8 mouse cellular contexts compared by ENCODE assay signal in genomic region chr1:92648673-92649072, GRCm38 (mm10). TPM values are rescaled to one million over a fixed set of nuclear protein-coding genes. Genes with fewer than 3 reads are reported as not detected.
DNase-seq lines count a peak whose midpoint lies in the region; ATAC-seq and TF ChIP-seq lines count a peak whose summit lies in the region.

TSS of gene Otos (minus strand) at chr1:92648841.

- peak; percentile 75 for TF ChIP-seq CTCF in cortical plate, adult 2 months (IDR thresholded peaks at IDR 0.05; ENCODE audit: extremely low read depth, insufficient read depth, low read length)
- TF ChIP-seq CTCF in kidney, adult 2 months (conservative IDR thresholded peaks at IDR 0.05; ENCODE audit: insufficient read depth, insufficient read length, low read depth, low read length), result peak; percentile 78

- no peak within 1 kb of the TSS for H3K4me2 ChIP-seq in limb, embryonic 15.5 days
- peak within 1 kb of the TSS; percentile 48 for H3K4me2 ChIP-seq in myocyte (ENCODE audit: low read depth)

- TF ChIP-seq POLR2A in cortical plate, adult 2 months (IDR thresholded peaks at IDR 0.05; ENCODE audit: extremely low read depth, insufficient read depth, low read length), result no peak
- no peak for TF ChIP-seq POLR2A in kidney, adult 2 months (IDR thresholded peaks at IDR 0.05; ENCODE audit: low read depth, low read length)
- TF ChIP-seq POLR2A in myocyte (IDR thresholded peaks at IDR 0.05; ENCODE audit: insufficient read length, low read depth), result no peak

- H3K79me2 ChIP-seq in myocyte (ENCODE audit: control insufficient read depth, insufficient read depth), result no peaks in the 10 kb centered on the region

- 16% methylated on average over 8 of the region's 8 CpGs for whole genome bisulfite sequencing in kidney, adult 2 months
- 25% methylated on average over 8 of the region's 8 CpGs for WGBS in limb, embryonic 15.5 days

- ATAC-seq in limb, embryonic 15.5 days (ENCODE audit: insufficient number of reproducible peaks, low FRiP score, low TSS enrichment, low read depth), result no peak

- no peak within 1 kb of the TSS for H3K27ac ChIP-seq in cortical plate, adult 2 months (ENCODE audit: insufficient read depth, low read length)
- H3K27ac ChIP-seq in kidney, adult 2 months (ENCODE audit: insufficient read depth, low read depth, low read length), result no peak within 1 kb of the TSS
- H3K27ac ChIP-seq in limb, embryonic 15.5 days, result no peak within 1 kb of the TSS

- H3K27me3 ChIP-seq in kidney, adult 2 months (replicated peaks; ENCODE audit: control insufficient read depth, insufficient read depth, low read length), result no peaks in the 10 kb centered on the region
- no peaks in the 10 kb centered on the region; the same call in 1 of the 2 replicates for H3K27me3 ChIP-seq in limb, embryonic 15.5 days
- H3K27me3 ChIP-seq in myocyte (ENCODE audit: control insufficient read depth, insufficient read depth, insufficient read length), result no peaks in the 10 kb centered on the region

- 0 out of 2 replicates have a peak, but pooled peaks cover 1% of the 10 kb centered on the region for H3K4me1 ChIP-seq in cortical plate, adult 2 months (ENCODE audit: control insufficient read depth, insufficient read depth, low read length)
- no peaks in the 10 kb centered on the region for H3K4me1 ChIP-seq in kidney, adult 2 months (ENCODE audit: control insufficient read depth, insufficient read depth, low read length)
- peaks cover 15% of the 10 kb centered on the region for H3K4me1 ChIP-seq in limb, embryonic 15.5 days

- H3ac ChIP-seq in myocyte (ENCODE audit: control insufficient read depth, insufficient read length), result no peak within 1 kb of the TSS

- no peaks in the 10 kb centered on the region for H3K36me3 ChIP-seq in kidney, adult 2 months (ENCODE audit: control insufficient read depth, insufficient read depth, low read length)
- no peaks in the 10 kb centered on the region for H3K36me3 ChIP-seq in limb, embryonic 15.5 days
- no peaks in the 10 kb centered on the region for H3K36me3 ChIP-seq in myocyte (ENCODE audit: control insufficient read depth, insufficient read depth)

- no peaks in the 10 kb centered on the region for H3K9me3 ChIP-seq in limb, embryonic 15.5 days

- 0 out of 2 replicates have a peak within 1 kb of the TSS, but pooled peaks have one; percentile 17 for H3K9ac ChIP-seq in limb, embryonic 15.5 days

- DNase-seq in 3134 (ENCODE audit: extremely low read depth, insufficient read length, low spot score), result peak; percentile 70
- peak; percentile 70 for DNase-seq in adipocyte (ENCODE audit: low spot score)
- peak; percentile 61 for DNase-seq in gastrocnemius, postnatal 25 days
- DNase-seq in kidney, adult 2 months, result peak; percentile 64
- peak; percentile 31 to 38 for DNase-seq in spleen, postnatal 36 days (ENCODE audit: low spot score in 2 of 2)

- H3K4me3 ChIP-seq in cortical plate, adult 2 months (ENCODE audit: insufficient read depth, low read length), result no peak within 1 kb of the TSS
- no peak within 1 kb of the TSS for H3K4me3 ChIP-seq in kidney, adult 2 months (ENCODE audit: insufficient read depth, low read depth, low read length)
- H3K4me3 ChIP-seq in limb, embryonic 15.5 days, result no peak within 1 kb of the TSS
- H3K4me3 ChIP-seq in myocyte, result no peak within 1 kb of the TSS

TF ChIP-seq in myocyte, 11 proteins besides CTCF, POLR2A, EP300 and RAD21:
- TF ChIP-seq POLR2AphosphoS2 (IDR thresholded peaks at IDR 0.05; ENCODE audit: insufficient read length, low read depth), result no peak
- no peak for TF ChIP-seq TCF12 (IDR thresholded peaks at IDR 0.05; ENCODE audit: insufficient read depth, poor library complexity, severe bottlenecking)
- TF ChIP-seq USF1 (IDR thresholded peaks at IDR 0.05; ENCODE audit: low read depth), result no peak
- TF ChIP-seq E2F4 (IDR thresholded peaks at IDR 0.05; ENCODE audit: insufficient read depth), result no peak
- peak in 2 of 3 experiments; percentile 28 to 78 for TF ChIP-seq MYOG (IDR thresholded peaks at IDR 0.05; ENCODE audit: control insufficient read depth in 1 of 3, insufficient read depth in 1 of 3, insufficient read length in 2 of 3, low read depth in 2 of 3)
- no peak for TF ChIP-seq TCF3 (IDR thresholded peaks at IDR 0.05; ENCODE audit: insufficient read length, low read depth)
- TF ChIP-seq MAX (IDR thresholded peaks at IDR 0.05; ENCODE audit: low read depth), result no peak
- no peak for TF ChIP-seq CEBPB (IDR thresholded peaks at IDR 0.05; ENCODE audit: insufficient read depth, poor library complexity, severe bottlenecking)
- peak in 2 of 3 experiments; percentile 11 to 60 for TF ChIP-seq MYOD1 (IDR thresholded peaks at IDR 0.05; ENCODE audit: control insufficient read depth in 1 of 3, insufficient read length in 2 of 3, low read depth in 2 of 3)

RNA-seq across cellular contexts. Expression of gene Otos, which starts in this region (rescaled TPM):
- polyA plus RNA-seq in cortical plate, adult 2 months (2012; rRNA removed), result 0.27 and 0.49 TPM in 2 replicates
- total RNA-seq in gastrocnemius, postnatal 25 days (2021), result not detected
- polyA plus RNA-seq in kidney, adult 2 months (2012; rRNA removed), result 0.29 and 0.48 TPM in 2 replicates
- polyA plus RNA-seq in limb, embryonic 15.5 days (2015; fragmentation: Nextera tagmentation; extraction: Ambion mirVana), result 0.12 TPM in 1 of 2 replicates, not detected in the other
- 1.2 TPM for polyA plus RNA-seq in myocyte (2012; fragmentation: generic; extraction: Trizol)

Comparison
In these comparisons a context has a peak if more than half of its experiments do, and no peak if none do; other contexts are left out.
1. Peak in DNase-seq in gastrocnemius, postnatal 25 days; RNA of the gene not detected or under 1 TPM.
2. Peak in DNase-seq in kidney, adult 2 months; RNA of the gene not detected or under 1 TPM.